In genomic region chr9:85340303-85340702, GRCm38 (mm10) we compare ENCODE assay signal across 22 mouse cellular contexts. TPM values are rescaled to one million over a fixed set of nuclear protein-coding genes. Genes with fewer than 3 reads are reported as not detected.
DNase-seq lines count a peak whose midpoint lies in the region; ATAC-seq lines count a peak whose summit lies in the region.
"Had no signal": no experiment of that assay in that cellular context is flagged by ENCODE, and none has a peak within 500 bp of the region (broad histone marks: within the 10 kb centered on the region; RNA-seq: fewer than 3 reads in every experiment).

No protein-coding gene starts in this region.

- ATAC-seq in granulocyte monocyte progenitor cell, adult 5-6 weeks (replicated peaks; ENCODE audit: poor library complexity, severe bottlenecking), result peak; percentile 88
- ATAC-seq: forebrain, embryonic 15.5 days had no signal

- H3K27ac ChIP-seq in macrophage, result peak overlapping the region; percentile 22; the same call in 1 of the 2 replicates
- H3K27ac ChIP-seq: embryonic facial prominence, embryonic 13.5 days; forebrain, embryonic 15.5 days; hindbrain, embryonic 12.5 days; limb, embryonic 10.5 days had no signal

- DNase-seq in urinary bladder, postnatal 14 days (ENCODE audit: low spot score), result peak; percentile 8
- DNase-seq in urinary bladder, postnatal 10 days (ENCODE audit: low spot score), result no peak
- no peak for DNase-seq in adrenal gland, adult 8-10 months
- no peak for DNase-seq in embryo, embryonic 11 days
- no peak for DNase-seq in cerebellum, postnatal 4 days (ENCODE audit: low spot score in 2 of 2)
- DNase-seq: adrenal gland, postnatal 25 days; cerebellum, postnatal 25 days; gastrocnemius, postnatal 10 days; kidney, adult 8-10 months; midbrain, embryonic 14.5 days had no signal

- H3K4me3 ChIP-seq in macrophage (ENCODE audit: inconsistent target), result no peak overlapping the region
- H3K4me3 ChIP-seq: embryonic facial prominence, embryonic 13.5 days; forebrain, embryonic 15.5 days; hindbrain, embryonic 12.5 days; limb, embryonic 10.5 days had no signal

- no peaks in the 10 kb centered on the region for H3K36me3 ChIP-seq in macrophage (ENCODE audit: inconsistent target)
- H3K36me3 ChIP-seq: embryonic facial prominence, embryonic 13.5 days; forebrain, embryonic 15.5 days; hindbrain, embryonic 12.5 days; limb, embryonic 10.5 days had no signal

- 0% methylated on average over 3 of the region's 3 CpGs for WGBS in macrophage (ENCODE audit: missing documents)

- H3K79me2 ChIP-seq in macrophage (ENCODE audit: inconsistent target), result no peaks in the 10 kb centered on the region

RNA-seq across cellular contexts. Expression of gene Tent5a, which starts 13.2 kb away (rescaled TPM):
- 43.0 and 43.5 TPM in 2 replicates for total RNA-seq in granulocyte monocyte progenitor cell, adult 5-6 weeks (2014; fragmentation: Nextera tagmentation)
- total RNA-seq in granulocyte monocyte progenitor cell, adult 5-6 weeks (2017), result 42.8 and 48.8 TPM in 2 replicates
- 100 to 1,000 TPM in 1 of 26 experiments, 10 to 100 TPM in 24, 1 to 10 TPM in 1; 8.2 to 102 (median 46.3) TPM for total RNA-seq in macrophage (2018; cell fraction: chromatin; rRNA removed)
- 10 to 100 TPM; 19.0 to 88.8 (median 58.9) TPM for total RNA-seq in macrophage (2018; cell fraction: cytosol; rRNA removed)
- total RNA-seq in macrophage (2018; cell fraction: nucleus; rRNA removed), result 100 to 1,000 TPM in 8 of 26 experiments, 10 to 100 TPM in 18; 22.0 to 198 (median 84.5) TPM
- 25.1 to 55.2 TPM (median 48.6 TPM) in 3 replicates for polyA plus RNA-seq in macrophage (2018)
- 10 to 100 TPM in 1 of 4 experiments, 1 to 10 TPM in 3; 5.7 to 12.5 (median 7.9) TPM for total RNA-seq in adrenal gland, adult 8-10 months (2022)

RNA-seq across cellular contexts. Expression of gene Gm11114, which starts 27.7 kb away (rescaled TPM):
- total RNA-seq in granulocyte monocyte progenitor cell, adult 5-6 weeks (2014; fragmentation: Nextera tagmentation), result not detected in 2 replicates
- total RNA-seq in granulocyte monocyte progenitor cell, adult 5-6 weeks (2017), result not detected in 2 replicates
- not detected for total RNA-seq in macrophage (2018; cell fraction: chromatin; rRNA removed)
- not detected for total RNA-seq in macrophage (2018; cell fraction: cytosol; rRNA removed)
- not detected for total RNA-seq in macrophage (2018; cell fraction: nucleus; rRNA removed)
- not detected in 3 replicates for polyA plus RNA-seq in macrophage (2018)
- total RNA-seq in adrenal gland, adult 8-10 months (2022), result not detected
- total RNA-seq: adrenal gland, postnatal 25 days; gastrocnemius, postnatal 10 days had no signal
- polyA plus RNA-seq: embryonic facial prominence, embryonic 13.5 days; forebrain, embryonic 15.5 days; heart, embryonic 14.5 days; hindbrain, embryonic 12.5 days; large intestine, adult 2 months; limb, embryonic 10.5 days; lung, embryonic 16.5 days; midbrain, embryonic 14.5 days; small intestine, adult 2 months; testis, adult 2 months; urinary bladder, adult 2 months had no signal
